Mouse (Mus musculus) B cell, adult (primary cell): ENCODE measurements around the gene Sox8. TPM values are rescaled to one million over a fixed set of nuclear protein-coding genes. Genes with fewer than 3 reads are reported as not detected.

Experiments
- total RNA-seq: library from RNA; stranded (reverse); gene quantifications from 4 replicates; pipeline ENCODE4 v1.2.4, GENCODE M21; 2023; ENCODE audit not compliant: inconsistent age

The Sox8 gene
- 0.21 to 0.67 TPM in 2 of 4 replicates, not detected in the others for total RNA-seq

DNA sequence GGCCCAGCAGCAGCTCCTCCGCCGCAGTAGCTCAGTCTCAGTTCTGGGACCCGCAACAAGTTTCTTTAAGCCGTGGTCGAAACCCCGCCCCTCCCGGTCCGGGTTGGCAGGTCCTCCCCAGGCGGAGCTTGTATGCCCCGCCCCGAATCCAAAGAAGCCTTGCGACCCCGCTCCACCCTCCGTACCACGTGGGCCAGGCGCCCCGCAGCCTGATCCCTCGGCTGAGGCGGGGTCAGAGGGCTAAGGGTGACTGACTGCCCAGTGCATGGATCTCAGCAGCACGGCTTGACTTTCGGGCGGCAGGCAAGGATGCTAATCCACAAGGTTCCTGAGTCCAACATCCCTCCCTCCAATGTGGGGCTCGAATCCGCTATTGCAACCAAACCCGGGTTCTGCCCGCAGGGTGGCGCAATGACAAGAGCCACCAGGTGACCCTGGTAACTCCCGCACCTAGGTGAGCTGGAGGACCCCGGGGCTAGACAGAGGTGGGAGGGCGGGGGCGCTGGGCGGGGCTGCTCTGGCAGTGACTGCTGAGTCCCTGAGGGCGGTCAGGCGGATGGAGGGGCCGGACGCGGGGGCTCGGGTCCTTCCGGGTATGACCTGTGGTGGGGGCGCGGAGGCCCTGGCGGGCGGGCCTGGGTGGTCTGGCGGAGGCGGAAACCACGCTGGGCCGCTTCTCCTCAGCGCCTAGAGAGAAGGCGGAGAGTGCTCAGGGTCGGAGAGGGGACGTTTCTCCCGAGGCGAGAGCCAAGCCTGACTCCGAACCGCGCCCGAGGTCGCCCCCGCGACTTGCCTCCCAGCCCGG lies at the start of gene Sox8:
Sox8 (minus strand) TSS at position 39 of the 805 bp plus-strand sequence.

DNA sequence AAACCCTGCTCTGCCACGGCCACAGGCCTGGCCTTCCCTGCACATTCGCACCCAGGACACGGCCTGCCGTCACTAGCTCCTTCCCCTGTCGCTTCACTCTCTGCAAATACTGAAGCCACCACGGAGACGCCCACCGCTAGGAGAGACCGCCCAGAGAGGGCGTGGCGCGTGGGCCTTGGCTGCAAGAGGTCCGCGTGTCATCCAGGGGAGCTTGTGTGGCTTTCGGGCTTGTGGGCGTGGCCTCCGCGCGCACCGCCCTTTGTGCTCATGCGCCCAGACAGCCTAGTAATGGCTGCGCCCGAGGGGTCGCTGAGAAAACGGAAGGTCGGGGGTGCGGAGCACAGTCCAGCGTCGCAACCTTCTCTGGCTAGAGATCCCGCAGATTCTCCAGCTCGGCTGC lies 8.4 kb upstream of the Sox8 start, which contains the start of gene Lmf1:
Lmf1 (plus strand) TSS at position 166 of the 400 bp plus-strand sequence.

Other genes with a start within 250 kb of the Sox8 start
- not detected in 4 replicates for gene Tpsab1, start 225.1 kb downstream of the Sox8 start, total RNA-seq
- gene Tpsb2, start 204.4 kb downstream of the Sox8 start, total RNA-seq: not detected in 4 replicates
- not detected in 4 replicates for gene Tpsg1, start 201.4 kb downstream of the Sox8 start, total RNA-seq
- gene Cacna1h, start 136.9 kb downstream of the Sox8 start, total RNA-seq: 5.3 to 10.7 TPM (median 7.8 TPM) in 4 replicates
- not detected in 4 replicates for gene Tekt4, start 116.1 kb downstream of the Sox8 start, total RNA-seq
- gene Sstr5, start 73.4 kb downstream of the Sox8 start, total RNA-seq: not detected in 4 replicates
- gene Lmf1, start 8.4 kb upstream of the Sox8 start, total RNA-seq: 26.7 to 32.2 TPM (median 29.1 TPM) in 4 replicates
- not detected in 4 replicates for gene Gng13, start 146.5 kb upstream of the Sox8 start, total RNA-seq
- gene Chtf18, start 156.7 kb upstream of the Sox8 start, total RNA-seq: 6.4 to 12.4 TPM (median 8.6 TPM) in 4 replicates
- 5.2 to 7.4 TPM (median 7.3 TPM) in 4 replicates for gene Rpusd1, start 157.0 kb upstream of the Sox8 start, total RNA-seq
- gene Mslnl, start 165.4 kb upstream of the Sox8 start, total RNA-seq: not detected in 4 replicates
- 1.6 TPM in 1 of 4 replicates, not detected in the others for gene Msln, start 183.7 kb upstream of the Sox8 start, total RNA-seq
- 27.3 to 40.0 TPM (median 36.0 TPM) in 4 replicates for gene Narfl, start 203.1 kb upstream of the Sox8 start, total RNA-seq
- gene Haghl, start 215.0 kb upstream of the Sox8 start, total RNA-seq: 16.0 to 24.2 TPM (median 19.1 TPM) in 4 replicates
- gene Ccdc78, start 215.9 kb upstream of the Sox8 start, total RNA-seq: not detected in 4 replicates
- gene Fam173a, start 222.2 kb upstream of the Sox8 start, total RNA-seq: 46.3 to 58.4 TPM (median 50.0 TPM) in 4 replicates
- 1.5 TPM in 1 of 4 replicates, not detected in the others for gene AC134908.4, start 225.0 kb upstream of the Sox8 start, total RNA-seq
- gene Metrn, start 226.4 kb upstream of the Sox8 start, total RNA-seq: 10.2 to 15.1 TPM (median 13.2 TPM) in 4 replicates
- gene Fbxl16, start 238.4 kb upstream of the Sox8 start, total RNA-seq: not detected in 4 replicates